Mouse (Mus musculus) Patski (cell line): ENCODE data around the gene Hunk. TPM values are rescaled to one million over a fixed set of nuclear protein-coding genes. Genes with fewer than 3 reads are reported as not detected.
A peak's percentile ranks its signal among the peaks of the same experiment; 100 is the strongest.

Experiments
- ATAC-seq: fragments of 100-300 bp; one replicate; pipeline ENCODE4 v1.8.0; 2021
- CTCF ChIA-PET: fragments of 350-600 bp; sonication (Branson Sonifier 250); formaldehyde crosslinking; loops from one replicate; lab custom pipeline; 2022; ENCODE audit warnings: inconsistent platforms; lab: Charles Lee
- POLR2A ChIA-PET: fragments of 350-600 bp; sonication (Branson Sonifier 250); formaldehyde crosslinking; loops from one replicate; lab custom pipeline; 2022; ENCODE audit warnings: antibody characterized with exemption, inconsistent platforms; lab: Charles Lee
- DNase-seq: peaks from one replicate; pipeline ENCODE4 v3.0.0-alpha.2; 2011; ENCODE audit warnings: low read depth, low spot score
- H3K27me3 ChIP-seq: fragments of 371-371 bp; one replicate; pipeline ENCODE4 v1.5.1; 2021
- CTCF ChIP-seq: fragments of 100-300 bp; IDR thresholded peaks from one replicate; pipeline ENCODE4 v1.5.1; 2021
- in situ Hi-C: fragments of 300-500 bp; cut with MboI; formaldehyde crosslinking; loops from 3 replicates; pipeline ENCODE4 v1.11.1; 2018; ENCODE audit warnings: low pct_unique_long_range_greater_than_20kb, mixed read lengths
- polyA plus RNA-seq: library from polyadenylated mRNA; unstranded; gene quantifications from one replicate; pipeline ENCODE4 v1.2.3, GENCODE M21; 2021

Gene Hunk
- polyA plus RNA-seq: 11.2 TPM

- ATAC-seq (peak; percentile 69), DNase-seq (no peak)
- CTCF ChIA-PET: interaction anchor here (0.9 to 4.4 kb wide), 9 partner anchors 12 to 327 kb away, joined by 3 to 17 read pairs (median 3); no protein-coding TSS in a partner anchor
- no peak for TF ChIP-seq CTCF
- POLR2A ChIA-PET: interaction anchor here (0.6 to 1.7 kb wide), 4 partner anchors 35 to 68 kb away, joined by 3 to 5 read pairs (median 4); no protein-coding TSS in a partner anchor
- in situ Hi-C loops: loop anchor here (5.0 kb wide), 1 partner anchor 36 kb away; no protein-coding TSS in a partner anchor
- no peaks in the 10 kb centered on the region for H3K27me3 ChIP-seq
Measured at GRCm38 (mm10) chr16:90385688-90386513, at the start of gene Hunk. Gene Hunk, plus strand, starts transcription at chr16:90386013.

GRCm38 (mm10) chr16:90339026-90339425 is 46.8 kb upstream of the Hunk start:
- DNase-seq (no peak), ATAC-seq (no peak)
- ChIA-PET CTCF (interaction anchor here (1.4 kb wide), 1 partner anchor 12 kb away, joined by 3 read pairs; no protein-coding TSS in a partner anchor), POLR2A (interaction anchor here (0.7 kb wide), 1 partner anchor 178 kb away, joined by 3 read pairs; no protein-coding TSS in a partner anchor)
- no peaks in the 10 kb centered on the region for H3K27me3 ChIP-seq
- in situ Hi-C loops: no loop called here
- no peak for TF ChIP-seq CTCF

GRCm38 (mm10) chr16:90341086-90341485 is 44.7 kb upstream of the Hunk start:
- ATAC-seq: no peak
- in situ Hi-C loops: no loop called here
- DNase-seq: no peak
- CTCF ChIA-PET: no interaction called here
- TF ChIP-seq CTCF: no peak
- POLR2A ChIA-PET: no interaction called here
- H3K27me3 ChIP-seq: no peaks in the 10 kb centered on the region

- in situ Hi-C loops: no loop called here
- ChIA-PET CTCF (no interaction called here), POLR2A (no interaction called here)
- TF ChIP-seq CTCF: no peak
- peaks cover 11% of the 10 kb centered on the region for H3K27me3 ChIP-seq
- no peak for DNase-seq
- ATAC-seq: no peak
Measured at GRCm38 (mm10) chr16:90349700-90350548, 35.9 kb upstream of the Hunk start.

GRCm38 (mm10) chr16:90351726-90352125 is 34.1 kb upstream of the Hunk start:
- in situ Hi-C loops: no loop called here

GRCm38 (mm10) chr16:90352691-90353090 is 33.1 kb upstream of the Hunk start:
- DNase-seq (no peak), ATAC-seq (no peak)
- ChIA-PET POLR2A (no interaction called here), CTCF (no interaction called here)
- in situ Hi-C loops: no loop called here
- peaks cover 15% of the 10 kb centered on the region for H3K27me3 ChIP-seq
- TF ChIP-seq CTCF: no peak

More at GRCm38 (mm10) chr16:90351726-90352125, 34.1 kb upstream of the Hunk start:
- POLR2A ChIA-PET: no interaction called here
- peak; percentile 15 for DNase-seq
- peaks cover 14% of the 10 kb centered on the region for H3K27me3 ChIP-seq
- ATAC-seq: no peak
- TF ChIP-seq CTCF: no peak
- CTCF ChIA-PET: interaction anchor here (1.0 kb wide), 1 partner anchor 12 kb away, joined by 3 read pairs; no protein-coding TSS in a partner anchor

GRCm38 (mm10) chr16:90353156-90353555 is 32.7 kb upstream of the Hunk start:
- CTCF ChIA-PET: no interaction called here
- in situ Hi-C loops: no loop called here
- POLR2A ChIA-PET: no interaction called here
- no peak for TF ChIP-seq CTCF
- ATAC-seq: no peak
- H3K27me3 ChIP-seq: peaks cover 15% of the 10 kb centered on the region
- DNase-seq: no peak

- POLR2A ChIA-PET: no interaction called here
- CTCF ChIA-PET: no interaction called here
- no peak for TF ChIP-seq CTCF
- H3K27me3 ChIP-seq: peaks cover 17% of the 10 kb centered on the region
- in situ Hi-C loops: no loop called here
- ATAC-seq (no peak), DNase-seq (no peak)
Measured at GRCm38 (mm10) chr16:90359329-90359728, 26.5 kb upstream of the Hunk start.

- ATAC-seq: no peak
- DNase-seq: no peak
- CTCF ChIA-PET: no interaction called here
- peaks cover 17% of the 10 kb centered on the region for H3K27me3 ChIP-seq
- in situ Hi-C loops: no loop called here
- POLR2A ChIA-PET: no interaction called here
- no peak for TF ChIP-seq CTCF
Measured at GRCm38 (mm10) chr16:90359750-90360149, 26.1 kb upstream of the Hunk start.

- TF ChIP-seq CTCF: no peak
- ChIA-PET CTCF (no interaction called here), POLR2A (no interaction called here)
- DNase-seq (no peak), ATAC-seq (no peak)
- H3K27me3 ChIP-seq: peaks cover 17% of the 10 kb centered on the region
- in situ Hi-C loops: no loop called here
Measured at GRCm38 (mm10) chr16:90360327-90360726, 25.5 kb upstream of the Hunk start.
